Mouse (Mus musculus): ENCODE data around the gene Sipa1l1. TPM values are rescaled to one million over a fixed set of nuclear protein-coding genes. Genes with fewer than 3 reads are reported as not detected.

Gene Sipa1l1
- polyA plus RNA-seq, 1 experiment from 2014 or later, result 37.0 TPM

DNA sequence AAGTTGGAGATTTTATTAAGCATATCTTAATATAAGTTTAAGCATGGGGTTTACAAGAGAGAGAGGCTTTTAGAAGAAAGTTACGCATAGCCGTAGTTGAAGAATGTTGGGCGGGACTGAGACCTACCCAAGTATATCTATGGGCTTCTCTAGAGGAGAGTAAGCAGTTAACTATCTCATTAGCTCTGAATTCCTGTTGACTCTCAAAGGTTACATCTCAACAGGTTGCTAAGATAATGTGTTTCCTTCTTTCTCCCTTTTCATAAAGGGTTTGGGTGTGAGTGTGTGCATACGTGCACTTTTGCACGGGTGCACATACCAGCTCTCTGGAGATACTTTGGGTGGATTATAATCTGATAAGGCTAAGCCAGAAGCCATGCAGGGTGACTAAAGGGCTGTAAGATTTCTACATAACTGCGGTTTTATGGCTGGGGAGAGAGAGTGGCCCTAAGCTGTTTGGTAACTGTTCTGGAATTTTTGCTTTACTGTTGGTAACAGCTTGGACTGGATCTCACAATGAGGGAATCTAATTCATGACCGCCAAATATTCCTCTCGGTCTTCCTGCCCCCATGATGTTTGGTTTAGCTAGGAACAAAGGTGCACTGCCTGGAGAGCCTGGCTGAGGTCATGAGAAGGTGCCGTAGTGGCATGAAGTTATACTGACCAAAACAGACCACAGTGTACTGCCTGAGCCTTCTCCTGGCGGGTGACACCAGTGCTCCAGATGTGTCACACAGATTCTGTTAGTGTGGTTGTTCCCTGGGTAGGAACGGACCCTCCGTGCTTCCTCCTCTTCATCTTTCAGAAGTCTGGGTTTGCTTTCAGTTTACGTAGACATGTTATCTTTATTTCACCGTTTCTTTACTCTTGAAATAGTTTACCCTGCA is 78.5 kb downstream of the Sipa1l1 start:
- no peak overlapping the region for H3K27ac ChIP-seq
- H3K27me3 ChIP-seq (ENCODE audit: low read depth, poor library complexity, severe bottlenecking), result no peaks in the 10 kb centered on the region
- peaks cover 8% of the 10 kb centered on the region for H3K36me3 ChIP-seq
- WGBS, result 93% methylated on average over 14 of the region's 14 CpGs
- no peak for DNase-seq (ENCODE audit: low spot score)
- no peaks in the 10 kb centered on the region for H3K4me1 ChIP-seq
- no peak overlapping the region for H3K4me3 ChIP-seq
- H3K9me3 ChIP-seq (replicated peaks), result no peaks in the 10 kb centered on the region

DNA sequence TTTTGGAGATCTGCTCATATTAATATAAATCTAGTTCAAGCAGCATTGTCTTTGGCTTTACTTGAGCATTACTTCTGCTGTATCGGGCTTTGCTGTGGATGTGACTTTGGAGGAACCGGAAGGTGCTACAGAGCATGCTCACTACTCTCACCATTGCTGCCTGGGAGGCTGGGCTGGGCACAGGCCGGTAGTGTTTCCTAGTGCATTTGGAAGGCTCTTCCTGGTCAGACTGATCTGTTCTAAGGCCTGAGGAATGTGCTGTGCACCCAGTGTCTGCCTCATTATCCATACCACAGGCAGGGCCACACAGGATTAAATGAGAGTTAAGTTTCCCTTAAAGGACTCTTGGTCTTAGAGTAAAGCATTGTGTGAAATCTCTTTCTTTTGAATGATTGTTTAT is 79.4 kb downstream of the Sipa1l1 start:
- Histone ChIP-seq H3K36me3 (peaks cover 8% of the 10 kb centered on the region), H3K9me3 (replicated peaks) (no peaks in the 10 kb centered on the region), H3K27me3 (ENCODE audit: low read depth, poor library complexity, severe bottlenecking) (no peaks in the 10 kb centered on the region), H3K27ac (no peak overlapping the region), H3K4me3 (no peak overlapping the region), H3K4me1 (no peaks in the 10 kb centered on the region)
- WGBS, result 93% methylated on average over 3 of the region's 3 CpGs
- DNase-seq (ENCODE audit: low spot score), result no peak

- Histone ChIP-seq H3K27ac (no peak overlapping the region), H3K27me3 (ENCODE audit: low read depth, poor library complexity, severe bottlenecking) (no peaks in the 10 kb centered on the region), H3K4me1 (no peaks in the 10 kb centered on the region), H3K4me3 (no peak overlapping the region), H3K36me3 (peaks cover 8% of the 10 kb centered on the region), H3K9me3 (replicated peaks) (no peaks in the 10 kb centered on the region)
- DNase-seq (ENCODE audit: low spot score), result no peak
- WGBS, result 92% methylated on average over 2 of the region's 2 CpGs
These were observed 82.2 kb downstream of the Sipa1l1 start for GRCm38 (mm10) chr12:82251328-82251727.

DNA sequence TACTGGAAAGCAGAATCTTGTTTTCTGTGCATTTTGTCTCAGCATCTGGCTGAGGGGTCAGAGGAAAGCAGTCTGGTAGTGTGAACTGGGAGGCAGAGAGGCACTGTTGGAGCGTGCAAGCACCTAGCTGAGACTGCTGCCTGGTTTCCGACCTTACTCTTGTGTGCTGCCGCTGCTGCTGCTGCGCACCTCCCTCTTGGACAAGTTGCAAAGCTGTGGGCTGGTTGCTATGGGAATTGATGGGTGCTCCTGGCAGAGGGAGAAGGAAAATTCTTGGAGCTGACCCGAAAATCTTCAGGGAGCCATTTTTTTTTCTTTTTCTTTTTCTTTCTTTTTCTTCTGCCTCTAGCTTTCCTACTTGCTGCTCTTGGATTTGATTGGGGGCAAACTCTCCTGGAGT is 85.0 kb downstream of the Sipa1l1 start:
- 90% methylated on average over 5 of the region's 5 CpGs for WGBS
- no peak overlapping the region for H3K4me3 ChIP-seq
- H3K36me3 ChIP-seq, result peaks cover 6% of the 10 kb centered on the region
- H3K9me3 ChIP-seq (replicated peaks), result no peaks in the 10 kb centered on the region
- no peak overlapping the region for H3K27ac ChIP-seq
- no peaks in the 10 kb centered on the region for H3K27me3 ChIP-seq (ENCODE audit: low read depth, poor library complexity, severe bottlenecking)
- H3K4me1 ChIP-seq, result no peaks in the 10 kb centered on the region
- DNase-seq (ENCODE audit: low spot score), result no peak

- H3K27ac ChIP-seq, result no peak overlapping the region
- no peak for DNase-seq (ENCODE audit: low spot score)
- H3K4me1 ChIP-seq, result no peaks in the 10 kb centered on the region
- H3K9me3 ChIP-seq (replicated peaks), result no peaks in the 10 kb centered on the region
- H3K36me3 ChIP-seq, result 0 out of 2 replicates have a peak, but pooled peaks cover 3% of the 10 kb centered on the region
- no peak overlapping the region for H3K4me3 ChIP-seq
- WGBS, result 95% methylated on average over 5 of the region's 5 CpGs
- no peaks in the 10 kb centered on the region for H3K27me3 ChIP-seq (ENCODE audit: low read depth, poor library complexity, severe bottlenecking)
These were observed 86.9 kb downstream of the Sipa1l1 start for GRCm38 (mm10) chr12:82256012-82256411.

DNA sequence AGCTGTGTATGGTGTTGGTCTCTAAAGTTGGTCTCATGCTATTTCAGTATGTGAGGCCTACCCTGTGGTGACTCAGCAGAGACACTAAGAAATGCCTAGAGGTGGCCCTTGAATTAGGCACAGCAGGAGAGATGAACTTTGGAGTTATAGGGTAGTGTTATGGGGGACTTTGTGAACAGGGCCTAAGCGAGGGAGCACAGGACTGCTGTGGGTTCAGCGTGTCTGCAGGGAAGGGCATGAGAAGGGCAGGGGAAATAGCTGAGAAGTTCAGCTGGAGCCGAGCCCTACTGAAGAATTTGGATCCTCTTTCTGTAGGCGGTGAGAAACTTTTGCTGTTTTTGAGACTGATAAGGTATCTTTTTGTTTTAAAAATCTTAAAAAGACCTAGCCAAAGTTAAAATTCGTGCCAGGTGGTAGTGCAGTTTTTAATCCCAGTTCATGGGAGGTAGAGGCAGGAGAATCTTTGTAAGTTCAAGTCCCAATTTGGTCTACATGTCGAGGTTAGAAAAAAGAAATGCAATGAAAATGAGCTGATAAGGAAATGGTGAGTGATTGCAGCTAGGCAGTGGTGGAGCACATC is 87.9 kb downstream of the Sipa1l1 start:
- H3K9me3 ChIP-seq (replicated peaks), result no peaks in the 10 kb centered on the region
- WGBS, result 93% methylated on average over 6 of the region's 6 CpGs
- H3K36me3 ChIP-seq, result 0 out of 2 replicates have a peak, but pooled peaks cover 3% of the 10 kb centered on the region
- no peak overlapping the region for H3K4me3 ChIP-seq
- no peaks in the 10 kb centered on the region for H3K27me3 ChIP-seq (ENCODE audit: low read depth, poor library complexity, severe bottlenecking)
- DNase-seq (ENCODE audit: low spot score), result no peak
- no peak overlapping the region for H3K27ac ChIP-seq
- no peaks in the 10 kb centered on the region for H3K4me1 ChIP-seq

DNA sequence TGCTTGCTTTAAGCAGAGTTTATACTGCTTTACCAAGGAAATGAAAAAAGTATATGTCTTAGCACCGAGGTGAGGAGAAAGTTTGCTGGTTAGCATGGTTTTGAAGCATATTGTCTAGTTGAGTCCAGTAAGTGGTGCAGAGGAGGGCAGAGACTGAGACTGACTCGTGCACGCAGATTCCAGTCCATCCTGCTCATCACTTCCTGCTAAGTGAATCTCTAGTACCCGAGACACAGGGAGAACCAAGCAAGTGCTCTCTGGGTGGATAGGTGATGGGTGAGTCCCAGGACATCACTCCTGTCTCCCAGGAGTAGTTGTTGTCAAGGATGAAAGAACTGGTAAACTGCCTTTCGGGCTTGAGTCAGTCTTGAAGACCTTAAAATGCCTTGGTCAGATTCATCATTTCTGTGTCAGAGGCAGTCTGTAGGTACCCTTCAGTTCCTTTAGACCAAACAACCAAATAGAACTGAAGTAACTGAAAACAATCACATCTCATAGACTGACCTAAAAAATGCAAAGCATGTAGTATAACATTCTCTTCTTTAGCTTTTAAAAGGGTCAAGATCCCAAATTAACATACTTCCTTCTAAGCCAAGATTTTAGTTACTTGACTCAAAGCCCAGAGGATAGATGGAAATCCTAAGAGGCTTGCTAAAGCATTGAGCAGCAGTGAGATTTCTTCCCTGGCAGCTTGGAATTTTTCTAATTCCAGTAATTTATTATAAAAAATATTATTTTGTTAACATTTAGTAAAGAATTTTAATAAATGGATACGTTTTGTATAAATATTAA is 89.1 kb downstream of the Sipa1l1 start:
- no peaks in the 10 kb centered on the region for H3K9me3 ChIP-seq (replicated peaks)

GRCm38 (mm10) chr12:82263443-82263842 is 94.3 kb downstream of the Sipa1l1 start:
- WGBS, result 93% methylated on average over 7 of the region's 7 CpGs
- DNase-seq (ENCODE audit: low spot score), result no peak
- Histone ChIP-seq H3K4me3 (no peak overlapping the region), H3K27ac (no peak overlapping the region), H3K9me3 (replicated peaks) (no peaks in the 10 kb centered on the region), H3K4me1 (peaks cover 17% of the 10 kb centered on the region; the same call in 1 of the 2 replicates), H3K27me3 (ENCODE audit: low read depth, poor library complexity, severe bottlenecking) (no peaks in the 10 kb centered on the region), H3K36me3 (0 out of 2 replicates have a peak, but pooled peaks cover 3% of the 10 kb centered on the region)

More for the DNA sequence above, 89.1 kb downstream of the Sipa1l1 start:
- Histone ChIP-seq H3K27ac (no peak overlapping the region), H3K27me3 (ENCODE audit: low read depth, poor library complexity, severe bottlenecking) (no peaks in the 10 kb centered on the region), H3K36me3 (0 out of 2 replicates have a peak, but pooled peaks cover 3% of the 10 kb centered on the region), H3K4me3 (no peak overlapping the region), H3K4me1 (no peaks in the 10 kb centered on the region)
- 89% methylated on average over 6 of the region's 6 CpGs for WGBS
- no peak for DNase-seq (ENCODE audit: low spot score)

GRCm38 (mm10) chr12:82264083-82264851 is 95.1 kb downstream of the Sipa1l1 start:
- 0 out of 2 replicates have a peak, but pooled peaks cover 3% of the 10 kb centered on the region for H3K36me3 ChIP-seq
- no peak overlapping the region for H3K27ac ChIP-seq
- no peak for DNase-seq (ENCODE audit: low spot score)
- H3K4me3 ChIP-seq, result no peak overlapping the region
- no peaks in the 10 kb centered on the region for H3K9me3 ChIP-seq (replicated peaks)
- H3K27me3 ChIP-seq (ENCODE audit: low read depth, poor library complexity, severe bottlenecking), result no peaks in the 10 kb centered on the region
- H3K4me1 ChIP-seq, result peaks cover 23% of the 10 kb centered on the region; the same call in 1 of the 2 replicates
- 90% methylated on average over 5 of the region's 5 CpGs for WGBS

DNA sequence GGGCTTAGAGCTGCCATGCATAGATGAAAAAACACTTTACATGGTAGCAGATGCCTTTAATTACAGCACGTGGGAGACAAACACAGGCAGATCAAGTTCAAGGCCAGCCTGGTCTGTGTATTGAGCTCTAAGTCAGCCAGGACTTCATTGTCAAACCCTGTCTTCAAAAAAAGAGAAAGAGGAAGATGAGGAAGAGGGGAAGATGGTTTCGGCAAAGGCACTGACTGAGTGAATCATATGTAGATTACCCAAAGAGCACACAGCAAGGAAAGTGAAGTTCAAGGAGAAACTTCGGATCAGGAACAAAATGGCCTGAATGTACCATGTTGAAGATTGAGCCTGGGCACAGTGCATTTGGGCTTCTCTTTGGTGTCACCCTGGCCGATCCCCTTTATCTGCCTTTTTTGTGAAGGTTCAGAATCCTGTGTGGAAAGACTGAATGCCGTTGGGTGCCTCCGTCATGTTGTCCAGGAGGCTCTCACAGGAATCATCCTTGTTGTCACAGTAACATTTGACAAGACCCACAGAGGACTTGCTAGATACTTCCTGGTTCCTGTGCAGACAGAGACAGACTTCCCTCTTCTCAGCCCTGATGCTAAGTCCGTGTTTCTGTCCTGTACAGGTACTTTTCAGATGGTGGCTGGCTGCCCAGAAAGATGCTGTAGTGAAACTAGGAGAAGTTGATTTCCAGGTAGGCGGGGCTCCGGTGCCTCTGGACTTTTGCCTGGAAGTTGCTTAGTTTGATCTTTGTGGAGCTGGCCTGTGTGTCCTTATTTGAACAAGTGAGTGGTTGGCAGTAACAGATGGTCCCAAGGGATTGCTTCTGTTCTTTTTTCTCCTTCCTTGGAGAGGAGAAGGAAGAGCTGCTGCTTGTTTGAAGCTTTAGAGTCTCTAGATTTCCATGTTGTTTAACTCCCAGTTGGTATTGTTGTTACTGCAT is 96.5 kb downstream of the Sipa1l1 start:
- DNase-seq (ENCODE audit: low spot score), result no peak
- Histone ChIP-seq H3K4me3 (no peak overlapping the region), H3K9me3 (replicated peaks) (no peaks in the 10 kb centered on the region), H3K4me1 (peaks cover 23% of the 10 kb centered on the region; the same call in 1 of the 2 replicates), H3K27me3 (ENCODE audit: low read depth, poor library complexity, severe bottlenecking) (no peaks in the 10 kb centered on the region), H3K36me3 (0 out of 2 replicates have a peak, but pooled peaks cover under 1% of the 10 kb centered on the region), H3K27ac (no peak overlapping the region)
- 91% methylated on average over 9 of the region's 9 CpGs for WGBS

DNA sequence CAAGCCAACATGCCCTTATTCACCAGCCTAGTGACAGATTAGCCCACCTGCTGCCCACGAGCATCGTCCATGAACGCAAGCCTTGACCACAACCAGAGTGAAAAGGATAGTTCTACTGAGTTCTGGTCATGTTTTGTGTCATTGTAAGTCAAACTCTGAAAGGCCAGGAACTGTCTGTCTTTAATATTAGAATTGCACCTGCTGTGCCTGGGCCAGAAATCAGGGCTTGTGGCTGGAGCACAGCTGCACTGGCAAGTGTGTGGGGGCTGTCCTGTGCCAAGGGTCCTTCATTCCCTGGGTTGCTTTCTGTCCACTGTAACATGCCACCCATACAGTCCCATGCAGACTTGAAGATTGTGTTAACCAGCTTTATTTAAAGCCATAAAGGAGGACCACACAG is 102.3 kb downstream of the Sipa1l1 start:
- H3K4me1 ChIP-seq, result peaks cover 34% of the 10 kb centered on the region
- no peaks in the 10 kb centered on the region for H3K9me3 ChIP-seq (replicated peaks)
- no peak for DNase-seq (ENCODE audit: low spot score)
- no peak overlapping the region for H3K27ac ChIP-seq
- no peaks in the 10 kb centered on the region for H3K36me3 ChIP-seq
- H3K27me3 ChIP-seq (ENCODE audit: low read depth, poor library complexity, severe bottlenecking), result no peaks in the 10 kb centered on the region
- 94% methylated on average over 3 of the region's 3 CpGs for WGBS
- H3K4me3 ChIP-seq, result no peak overlapping the region

Data from limb, embryonic 10.5 days (tissue).